Mouse (Mus musculus): ENCODE results near the gene Rapgefl1.

DNA sequence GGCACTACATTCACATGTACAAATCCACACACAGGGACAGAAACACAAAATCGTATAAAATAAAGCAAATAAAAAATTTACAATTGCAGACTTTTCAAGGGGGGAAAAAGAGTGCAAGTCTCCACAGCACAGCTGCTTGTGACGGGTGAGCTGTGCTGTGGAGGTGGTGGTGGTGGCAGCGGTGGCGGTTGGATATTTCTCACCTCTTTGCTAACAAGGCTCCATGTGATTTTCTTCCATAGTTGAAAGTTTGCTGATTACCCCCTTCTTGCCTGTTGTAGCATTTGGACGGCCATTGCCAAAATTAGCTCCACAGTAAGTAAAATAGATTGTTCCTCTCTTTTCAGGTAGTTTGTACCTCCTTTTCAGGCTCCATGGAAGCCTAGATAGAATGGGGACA lies 32.0 kb upstream of the Rapgefl1 start, which contains the start of gene Casc3:
- TF ChIP-seq CTCF (IDR thresholded peaks at IDR 0.05) (no peak), EP300 (IDR thresholded peaks at IDR 0.05) (no peak)

Measured in lung, postnatal 0 days (tissue).